Mouse (Mus musculus): ENCODE data around the gene Spata5. TPM values are rescaled to one million over a fixed set of nuclear protein-coding genes. Genes with fewer than 3 reads are reported as not detected.

Spata5 gene
- total RNA-seq, 1 experiment from 2014 or later: 32.2 TPM

DNA sequence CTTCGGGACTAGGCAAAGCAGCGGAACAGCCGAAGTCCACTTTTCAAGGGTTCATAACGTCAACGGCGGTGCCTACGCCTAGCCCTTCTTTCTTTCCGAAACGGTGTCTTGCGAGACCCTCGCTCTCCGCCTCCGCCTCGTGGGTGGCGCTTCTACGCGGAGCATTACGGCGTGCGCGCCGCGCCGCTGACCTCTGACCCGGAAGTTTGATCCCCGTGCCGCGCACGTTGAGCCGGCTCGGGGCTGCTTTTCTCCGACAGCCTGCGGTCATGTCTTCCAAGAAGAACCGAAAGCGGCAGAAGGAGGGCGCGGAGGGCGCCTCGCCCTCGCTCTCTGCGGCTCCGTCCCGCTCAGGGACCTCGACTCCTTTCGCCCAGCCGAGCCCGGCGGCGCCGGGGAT lies 376 bp downstream of the Spata5 start, which contains the start of gene Nudt6:
Nudt6 (minus strand) TSS at position 140 of the 400 bp plus-strand sequence.
- DNase-seq: peak; percentile 95

GRCm38 (mm10) chr3:37420641-37421040 lies 945 bp downstream of the Spata5 start:
- DNase-seq: peak; percentile 75

GRCm38 (mm10) chr3:37421179-37421578 lies 1.5 kb downstream of the Spata5 start:
- DNase-seq: no peak

DNA sequence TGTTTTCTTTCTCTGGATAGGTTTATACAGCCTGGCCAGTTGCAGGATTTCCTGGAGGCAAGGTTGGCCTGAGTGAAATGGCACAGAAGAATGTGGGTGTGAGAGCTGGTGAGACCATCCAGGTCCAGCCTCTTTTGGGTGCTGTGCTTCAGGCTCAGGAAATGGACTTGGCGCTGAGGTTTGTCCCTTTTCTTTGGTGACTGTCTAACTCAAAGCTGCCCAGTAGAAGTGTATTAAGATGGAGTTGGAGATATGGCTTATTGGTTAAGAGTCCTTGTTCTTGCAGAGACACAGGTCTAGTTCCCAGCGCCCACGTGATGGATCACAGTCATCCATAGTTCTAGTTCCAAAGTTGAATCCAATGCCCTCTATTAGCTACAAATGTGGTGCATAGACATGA lies 6.4 kb downstream of the Spata5 start:
- no peak for DNase-seq

DNA sequence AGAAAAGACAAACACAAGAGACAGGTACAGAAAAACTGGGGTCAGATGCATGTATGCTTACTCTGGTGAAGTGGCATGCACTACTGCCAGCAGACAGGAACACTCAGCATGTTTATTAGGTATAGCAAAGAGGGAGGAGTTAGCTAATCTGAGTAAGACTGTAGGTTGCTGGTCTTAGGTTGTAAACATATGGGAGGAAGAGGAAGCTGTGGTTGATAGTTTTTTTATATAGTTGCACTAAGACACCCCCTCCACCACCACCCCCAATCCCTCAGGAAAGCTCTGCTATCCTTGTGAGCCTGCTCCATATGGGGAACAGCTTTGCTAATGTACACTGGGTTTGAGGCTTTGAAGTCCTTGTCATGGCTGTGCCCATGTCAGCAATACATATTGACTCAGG lies 10.7 kb downstream of the Spata5 start:
- DNase-seq: no peak

DNA sequence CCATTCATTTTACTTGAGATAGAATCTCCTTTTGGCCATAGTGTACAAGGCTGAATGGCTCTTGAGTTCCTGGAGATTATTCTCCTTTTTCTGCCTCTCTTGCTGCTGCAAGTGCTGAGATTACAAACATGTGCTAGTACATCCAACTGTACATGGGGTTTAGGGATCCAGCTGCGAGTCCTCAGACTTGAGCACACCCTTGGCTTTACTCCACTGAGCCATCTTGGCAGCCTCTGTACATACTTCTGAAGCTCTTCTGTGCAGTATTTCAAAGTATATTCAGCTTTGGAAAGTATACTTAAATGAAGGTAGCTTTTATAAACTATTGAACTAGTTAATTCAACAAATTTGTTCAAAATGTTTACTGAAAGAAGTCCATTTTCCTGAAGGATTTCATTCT lies 20.1 kb downstream of the Spata5 start:
- no peak for DNase-seq

GRCm38 (mm10) chr3:37443409-37443808 lies 23.7 kb downstream of the Spata5 start:
- no peak for DNase-seq

GRCm38 (mm10) chr3:37455992-37456391 lies 36.3 kb downstream of the Spata5 start:
- no peak for DNase-seq

DNA sequence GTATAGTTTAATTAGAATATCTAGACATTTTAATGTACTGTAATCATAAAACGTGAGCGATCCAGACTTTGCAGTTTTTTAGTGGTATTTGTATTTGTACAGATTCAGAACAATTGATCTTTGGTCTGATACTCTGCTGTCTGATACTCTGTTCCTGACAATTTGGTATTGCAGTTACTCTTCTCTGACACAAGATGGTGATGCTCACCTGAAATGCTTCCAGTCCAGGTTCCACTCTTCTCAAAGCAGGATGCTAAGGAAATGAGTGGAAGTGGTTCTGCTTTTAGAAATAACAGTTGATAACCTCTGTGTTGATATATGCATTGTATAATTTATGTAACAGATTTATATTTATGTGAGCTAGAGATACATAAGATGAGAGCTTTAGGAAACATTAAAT lies 48.5 kb downstream of the Spata5 start:
- no peak for DNase-seq

DNA sequence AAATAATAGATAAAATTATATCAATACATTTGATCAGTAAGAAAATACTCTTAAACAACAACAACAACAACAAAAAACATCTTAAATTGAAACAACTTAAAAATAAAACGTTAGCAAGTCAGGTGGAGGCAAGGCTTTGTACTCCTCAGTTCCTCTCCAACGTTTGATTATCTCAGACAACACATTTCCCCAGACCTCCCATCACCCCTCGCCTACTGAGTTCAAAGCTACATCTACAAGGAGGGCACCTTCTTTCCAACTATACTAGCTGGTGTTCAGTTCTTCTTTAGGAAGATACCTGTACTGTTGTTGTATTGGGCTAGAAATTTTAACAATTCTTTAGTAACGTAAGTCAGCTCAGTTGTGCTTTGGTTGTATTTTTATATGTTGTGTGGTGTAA lies 49.7 kb downstream of the Spata5 start:
- no peak for DNase-seq

GRCm38 (mm10) chr3:37470867-37471266 lies 51.2 kb downstream of the Spata5 start:
- no peak for DNase-seq

GRCm38 (mm10) chr3:37472461-37472860 lies 52.8 kb downstream of the Spata5 start:
- peak; percentile 12 for DNase-seq

- DNase-seq: no peak
These were observed 56.8 kb downstream of the Spata5 start for GRCm38 (mm10) chr3:37476485-37476884.

GRCm38 (mm10) chr3:37477438-37478188 lies 57.9 kb downstream of the Spata5 start:
- DNase-seq: no peak

DNA sequence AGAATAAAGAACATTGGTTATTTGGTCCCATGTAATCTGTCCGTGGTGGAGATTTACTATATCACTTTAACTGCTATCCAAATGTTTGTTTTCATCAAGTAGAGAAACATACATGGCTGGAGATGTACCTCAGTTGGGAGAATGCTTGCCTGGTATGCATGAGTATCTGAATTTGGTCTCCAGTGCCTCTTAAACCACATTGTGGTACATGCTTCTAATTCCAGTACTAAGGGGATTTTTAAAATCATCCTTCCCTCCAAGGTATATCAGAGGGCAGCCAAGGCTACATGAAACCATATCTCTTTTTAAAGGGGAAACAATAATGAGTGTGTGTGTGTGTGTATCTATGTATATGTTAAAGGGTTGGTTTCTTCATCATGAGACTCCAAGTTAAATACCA lies 60.1 kb downstream of the Spata5 start:
- no peak for DNase-seq

DNA sequence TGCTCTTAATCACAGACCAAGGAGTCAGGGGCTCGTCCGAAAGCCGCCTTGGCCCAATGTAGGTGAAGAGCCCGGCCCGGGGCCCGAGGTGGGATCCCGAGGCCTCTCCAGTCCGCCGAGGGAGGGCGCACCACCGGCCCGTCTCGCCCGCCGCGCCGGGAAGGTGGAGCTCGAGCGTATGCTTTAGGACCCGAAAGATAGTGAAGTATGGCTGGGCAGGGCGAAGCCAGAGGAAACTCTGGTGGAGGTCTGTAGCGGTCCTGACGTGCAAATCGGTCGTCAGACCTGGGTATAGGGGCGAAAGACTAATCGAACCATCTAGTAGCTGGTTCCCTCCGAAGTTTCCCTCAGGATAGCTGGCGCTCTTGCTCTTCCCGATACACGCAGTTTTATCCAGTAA lies 61.6 kb downstream of the Spata5 start:
- no peak for DNase-seq

DNA sequence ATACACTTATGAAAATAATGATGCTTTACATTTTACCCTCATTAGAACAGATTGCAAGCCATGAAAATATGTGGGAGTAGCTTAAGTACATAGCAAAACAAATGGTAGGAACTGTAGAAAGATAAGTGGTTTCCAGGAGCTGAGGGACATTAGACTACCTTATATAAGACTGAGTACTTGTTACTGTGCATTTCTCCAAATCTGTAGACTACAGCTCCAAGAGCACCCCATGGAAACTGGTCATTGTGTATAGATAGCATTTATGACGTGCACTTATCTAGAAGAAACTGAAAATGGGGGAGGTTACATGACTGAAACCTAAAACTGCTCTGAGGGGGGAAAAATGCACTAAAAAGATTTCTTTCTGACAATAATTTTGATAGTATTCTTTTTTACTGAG lies 63.0 kb downstream of the Spata5 start:
- no peak for DNase-seq

DNA sequence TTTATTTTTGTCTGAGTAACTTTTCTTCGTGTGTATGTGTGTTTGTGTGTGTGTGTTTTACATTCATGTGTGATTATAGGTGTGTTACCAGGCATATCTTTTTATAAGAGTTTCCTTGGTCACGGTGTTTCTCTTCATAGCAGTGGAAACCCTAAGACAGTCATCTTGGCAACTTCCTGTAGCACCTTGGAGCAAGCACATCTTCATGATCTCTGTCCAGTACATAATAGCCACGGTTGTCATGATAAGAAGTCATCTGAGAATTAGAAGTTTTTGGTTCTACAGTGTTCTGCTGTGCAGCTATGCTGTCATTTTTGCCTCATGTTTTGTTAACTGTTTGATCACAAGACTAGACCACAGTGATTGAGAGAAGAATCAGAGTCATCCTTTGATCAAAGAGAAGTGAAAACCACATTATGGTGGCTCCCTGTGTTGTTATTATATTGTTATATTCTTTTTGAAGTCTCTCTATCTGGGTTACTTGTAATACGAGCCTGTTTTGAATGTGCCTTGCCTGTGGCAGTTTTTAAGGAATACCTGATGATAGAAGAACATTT lies 64.1 kb downstream of the Spata5 start:
- DNase-seq: no peak

DNA sequence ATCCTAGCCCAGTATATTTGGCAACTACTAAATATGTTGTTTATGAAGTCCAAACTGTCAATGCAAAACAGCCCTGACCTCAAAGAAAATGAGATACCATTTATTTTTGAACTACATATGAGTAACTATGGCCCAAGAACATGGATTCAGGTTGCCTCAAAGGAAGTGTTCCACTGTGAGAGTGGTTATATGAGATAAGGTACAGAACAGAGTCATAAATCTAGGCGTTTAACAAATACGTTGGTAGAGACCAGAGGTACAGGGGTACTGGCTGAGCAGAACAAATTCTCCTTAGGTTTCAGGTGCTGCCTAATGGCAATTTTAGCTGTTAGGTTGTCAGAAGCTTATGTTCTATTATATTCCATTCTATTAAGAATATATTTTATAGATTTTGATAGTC lies 67.9 kb downstream of the Spata5 start:
- no peak for DNase-seq

DNA sequence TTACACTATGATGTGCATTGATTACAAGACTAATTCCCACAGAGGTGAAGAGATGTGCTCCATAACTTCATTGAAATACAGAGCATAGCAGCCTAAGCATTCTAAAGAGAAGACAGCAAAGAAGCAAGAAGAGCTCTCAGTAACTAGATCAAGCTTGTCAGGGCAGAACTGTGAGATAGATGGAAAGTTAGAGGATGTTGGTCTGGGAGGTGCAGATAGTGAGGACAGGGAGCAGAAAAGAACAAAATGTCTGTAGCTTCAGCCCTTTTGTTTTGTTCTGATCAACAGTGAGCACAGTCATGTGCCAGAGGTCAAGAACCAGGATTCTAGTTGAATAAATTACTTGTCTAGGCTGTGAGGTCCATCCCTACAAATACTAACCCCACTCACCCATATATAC lies 68.5 kb downstream of the Spata5 start:
- DNase-seq: no peak

- no peak for DNase-seq
These were observed 70.3 kb downstream of the Spata5 start for GRCm38 (mm10) chr3:37490025-37490424.

DNA sequence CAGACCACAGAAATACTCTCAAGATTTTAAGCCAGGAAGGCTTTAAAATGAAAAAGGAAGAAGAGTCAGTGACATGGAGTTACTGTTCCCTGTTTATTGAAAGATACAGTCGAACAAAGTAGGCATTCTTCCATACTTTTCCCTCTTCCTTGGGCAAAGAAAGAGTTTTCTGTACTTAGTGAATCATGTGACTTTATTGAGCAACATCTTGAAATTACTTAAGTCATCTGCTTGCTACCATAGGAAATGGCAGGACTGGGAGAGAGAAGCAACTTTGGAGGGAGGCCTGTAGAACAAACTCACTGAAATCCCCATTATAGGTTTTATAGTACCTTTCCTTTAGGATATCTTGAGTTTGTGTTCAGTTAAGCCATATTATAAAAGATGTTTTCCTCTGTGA lies 81.2 kb downstream of the Spata5 start:
- DNase-seq: no peak

DNA sequence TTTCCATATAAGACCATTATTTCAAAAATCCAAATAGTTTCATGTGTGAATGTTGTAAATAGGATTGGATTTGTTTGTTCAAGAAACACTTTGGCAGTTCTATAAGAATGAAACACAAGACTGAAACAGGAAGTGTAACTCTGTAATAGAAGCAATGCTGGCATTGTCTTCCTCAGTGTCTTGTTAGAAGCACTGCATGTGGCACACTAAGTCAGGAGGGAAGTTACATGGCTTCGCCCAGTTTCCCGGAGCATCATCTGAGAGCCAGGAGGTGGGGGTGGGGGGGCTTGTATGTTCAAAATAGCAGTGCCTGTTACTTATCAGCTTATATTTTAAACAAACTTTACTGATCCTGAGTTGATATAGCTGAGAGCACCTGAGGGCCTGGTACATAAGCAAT lies 82.9 kb downstream of the Spata5 start:
- DNase-seq: no peak

DNA sequence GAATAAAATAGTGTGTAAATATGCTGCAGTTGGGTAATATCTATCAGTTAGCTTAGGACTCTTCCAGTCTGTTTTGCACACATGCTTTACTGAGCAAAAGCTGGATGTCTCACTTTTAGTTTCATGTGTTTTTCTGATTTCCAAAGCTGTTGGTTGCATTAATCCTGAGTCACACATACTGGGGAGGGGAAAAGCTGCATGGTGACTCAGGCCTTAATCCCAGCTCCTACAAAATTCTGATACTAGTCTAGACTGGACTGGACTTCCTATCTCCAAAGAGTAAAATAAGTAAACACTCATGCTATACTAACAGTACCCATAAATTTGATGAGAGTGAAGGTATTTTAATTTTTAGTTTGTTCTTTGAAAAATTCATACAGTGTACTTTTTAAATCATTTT lies 84.2 kb downstream of the Spata5 start:
- DNase-seq: no peak
